Mouse (Mus musculus): ENCODE results near the gene Acbd4.

The Acbd4 gene

DNA sequence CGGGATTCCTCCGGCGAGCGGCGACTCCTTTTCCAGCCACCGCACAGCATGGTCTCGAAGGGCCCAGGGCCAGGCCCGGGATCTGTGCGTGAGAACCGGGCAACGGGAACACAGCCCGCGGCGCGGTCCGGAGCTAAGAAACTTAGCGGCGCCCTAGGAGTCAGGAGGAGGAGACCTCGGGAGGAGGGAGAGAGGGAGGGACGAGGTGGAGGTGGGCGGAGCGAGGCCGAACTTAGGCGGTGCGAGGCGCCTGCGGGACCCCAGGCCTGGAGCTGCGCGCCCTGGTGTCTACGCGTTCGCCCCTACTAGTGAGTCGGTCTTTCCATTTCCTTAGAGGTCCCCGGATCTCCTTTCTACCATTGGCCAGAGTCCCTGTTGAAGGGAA lies at the start of gene Acbd4, which contains the start of gene Plcd3:
Gene Acbd4, plus strand, starts transcription at position 202 of the 385 bp plus-strand sequence.
Gene Plcd3, minus strand, starts transcription at position 178 of the 385 bp plus-strand sequence.
- peak; percentile 91 to 96 for DNase-seq (ENCODE audit: inconsistent age in 2 of 2, low spot score in 1 of 2)

DNA sequence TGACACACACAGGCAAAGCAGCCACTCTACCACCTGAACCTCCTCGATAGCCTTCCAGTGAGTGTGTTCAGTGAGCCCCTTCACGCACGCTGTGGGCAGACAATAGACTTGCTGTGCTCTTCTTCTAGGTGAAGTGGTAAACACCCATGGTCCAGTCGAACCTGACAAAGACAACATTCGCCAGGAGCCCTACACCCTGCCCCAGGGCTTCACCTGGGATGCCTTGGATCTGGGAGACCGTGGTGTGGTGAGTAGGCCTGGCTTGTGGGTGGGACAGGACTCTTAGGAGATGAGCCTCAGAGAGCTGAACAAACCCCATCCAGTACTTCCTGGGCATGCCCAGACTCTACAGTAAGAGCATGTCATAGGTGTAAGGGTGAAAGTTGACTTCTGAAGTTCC lies 49.4 kb upstream of the Acbd4 start:
- no peak for DNase-seq (ENCODE audit: inconsistent age in 2 of 2, low spot score in 1 of 2)

DNA sequence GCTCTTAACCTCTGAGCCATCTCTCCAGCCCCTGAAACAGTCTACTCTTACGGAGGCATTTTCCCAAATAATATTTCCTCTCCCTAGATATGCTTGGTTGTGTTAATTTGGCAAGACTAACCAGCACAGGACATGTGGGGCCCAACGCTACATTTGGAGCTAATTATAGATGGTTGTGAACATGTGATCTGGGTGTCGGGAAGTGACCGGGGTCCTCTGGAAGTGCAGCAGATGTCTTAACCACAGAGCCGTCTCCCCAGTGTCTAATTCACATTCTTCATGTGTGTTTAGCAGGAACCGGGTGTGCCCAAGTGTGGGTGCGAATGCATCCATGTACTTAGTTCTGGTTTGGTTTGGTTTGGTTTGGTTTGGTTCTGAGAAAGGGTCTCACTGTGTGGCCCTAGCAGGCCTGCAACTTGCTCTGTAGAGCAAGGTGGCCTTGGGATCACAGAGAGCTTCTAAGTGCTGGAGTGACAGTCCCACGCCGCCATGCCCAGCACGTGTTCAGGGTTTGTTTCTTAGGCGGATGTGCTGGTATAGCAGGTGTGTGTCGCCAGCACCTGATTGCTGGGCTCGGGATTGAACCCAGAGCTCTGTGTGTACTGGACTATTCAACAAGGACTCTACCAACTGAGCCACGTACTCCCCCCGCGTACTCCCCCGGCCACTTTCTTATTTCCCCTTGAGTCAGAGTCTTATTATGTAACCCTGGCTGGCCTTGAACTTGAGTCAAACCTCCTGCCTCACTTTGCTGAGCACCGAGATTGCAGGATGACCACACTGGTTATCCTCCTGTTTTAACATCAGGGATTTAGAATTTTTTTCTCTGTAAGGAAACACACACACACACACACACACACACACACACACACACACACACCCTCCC lies 48.0 kb upstream of the Acbd4 start:
- DNase-seq (ENCODE audit: inconsistent age in 2 of 2, low spot score in 1 of 2) = peak; percentile 60 to 81

DNA sequence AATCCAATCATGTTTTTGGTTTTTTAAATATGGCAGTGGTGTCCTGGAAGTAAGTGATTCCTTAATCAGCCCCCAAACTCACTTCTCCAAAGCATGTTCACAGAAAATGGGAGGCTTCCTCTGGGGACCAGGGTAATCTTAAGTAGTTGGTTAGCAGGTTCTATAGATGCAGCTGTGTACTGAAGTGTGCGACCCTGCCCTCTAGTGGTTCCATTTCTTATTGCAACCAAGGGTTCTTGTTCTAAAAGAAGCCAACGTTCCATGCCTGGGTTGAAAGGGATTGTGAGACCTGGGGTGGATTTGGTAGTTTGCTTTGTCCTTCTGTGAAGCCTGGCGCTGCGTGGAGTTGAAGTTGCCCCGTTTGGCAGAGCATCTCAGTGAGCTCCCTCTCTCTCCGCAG lies 46.7 kb upstream of the Acbd4 start:
- DNase-seq (ENCODE audit: inconsistent age in 2 of 2, low spot score in 1 of 2) = peak; percentile 75 to 92

DNA sequence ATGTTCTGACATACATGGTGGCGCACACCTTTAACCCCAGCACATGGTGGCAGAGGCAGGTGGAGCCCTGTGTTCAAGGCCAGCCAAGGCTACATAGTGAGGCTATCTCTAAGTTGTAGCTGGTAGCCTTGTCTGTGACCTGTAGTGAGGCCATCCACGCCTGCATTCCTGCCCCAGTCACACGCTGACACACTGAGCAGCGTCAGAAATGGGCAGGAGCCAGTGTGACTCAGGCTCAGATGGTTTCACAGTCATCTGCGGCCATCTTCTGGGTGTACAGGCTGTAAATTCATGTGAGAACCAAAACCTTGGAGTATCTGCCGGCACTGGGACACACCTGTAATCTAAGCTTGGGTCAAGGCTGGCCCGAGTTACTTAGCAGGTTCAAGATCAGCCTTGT lies 44.8 kb upstream of the Acbd4 start:
- DNase-seq (ENCODE audit: inconsistent age in 2 of 2, low spot score in 1 of 2) = peak in 1 of 2 experiments; percentile 73

DNA sequence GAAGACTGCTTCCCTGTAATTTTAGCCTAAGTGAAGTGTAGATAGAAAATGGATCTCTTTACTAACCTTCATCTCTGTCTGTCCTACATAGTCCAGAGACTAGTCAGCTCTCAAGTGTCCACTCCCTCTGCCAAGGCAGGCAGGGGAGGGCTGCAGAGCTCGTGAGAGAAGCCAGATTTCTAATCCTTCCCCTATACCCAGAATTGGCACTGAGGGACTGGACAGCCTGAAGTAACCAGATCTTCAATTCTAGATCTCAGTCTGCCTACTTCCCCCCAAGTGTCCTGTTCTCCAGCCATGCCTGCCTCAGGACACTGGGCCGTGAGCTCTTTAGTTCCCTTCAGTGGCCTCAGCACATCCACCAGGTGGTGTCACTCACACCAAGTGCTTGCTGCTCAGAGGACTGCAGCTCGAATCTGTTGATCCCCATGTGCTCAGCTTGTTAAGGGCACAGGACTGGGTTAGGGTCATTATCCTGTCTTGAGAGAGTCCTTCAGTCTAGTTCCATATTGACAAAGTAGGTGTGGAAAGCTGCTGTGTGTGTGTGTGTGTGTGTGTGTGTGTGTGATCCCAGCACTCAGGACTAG lies 42.9 kb upstream of the Acbd4 start:
- no peak for DNase-seq (ENCODE audit: inconsistent age in 2 of 2, low spot score in 1 of 2)

DNA sequence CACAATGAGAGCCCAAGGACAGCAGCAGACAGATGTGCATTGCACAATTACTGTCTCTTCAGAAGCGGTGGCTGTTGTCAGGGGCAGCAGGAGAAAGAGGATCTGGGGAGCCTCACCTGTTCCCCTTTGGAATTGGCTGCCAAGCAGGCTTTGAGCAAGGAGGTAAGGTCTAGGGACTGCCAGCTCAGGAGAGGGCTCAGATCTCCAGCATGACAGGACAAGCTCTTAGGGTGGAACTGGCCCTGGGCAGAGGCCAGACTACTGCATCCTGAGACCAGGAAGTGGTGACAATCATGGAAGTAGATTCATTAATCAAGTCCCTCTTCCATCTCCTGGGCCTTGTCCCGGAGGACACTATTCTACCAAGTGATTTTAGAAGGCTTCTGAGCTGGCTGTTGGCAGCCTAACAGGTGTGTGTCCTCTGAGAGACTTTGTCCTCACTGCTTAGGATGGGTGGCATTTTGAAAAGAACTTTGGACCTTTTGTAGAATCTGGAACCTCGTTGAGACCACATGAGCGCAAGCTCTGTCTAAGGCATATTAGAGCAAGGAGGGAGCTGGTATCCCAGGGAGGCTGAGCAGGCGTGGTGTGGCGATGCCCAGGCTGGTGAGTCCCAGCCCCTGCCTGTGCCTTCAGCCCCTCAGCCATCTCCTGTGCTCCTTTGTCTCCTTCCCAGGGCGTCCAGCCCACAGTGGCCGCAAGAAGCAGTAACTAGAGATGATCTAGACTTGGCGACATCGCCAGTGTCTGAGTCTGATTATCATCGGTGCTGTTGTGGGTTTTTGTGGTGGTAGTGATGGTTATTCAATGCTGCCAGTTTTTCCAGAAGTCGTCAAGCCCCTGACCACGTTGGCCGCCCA lies 35.1 kb upstream of the Acbd4 start:
- DNase-seq (ENCODE audit: inconsistent age in 2 of 2, low spot score in 1 of 2) = peak in 1 of 2 experiments; percentile 66

DNA sequence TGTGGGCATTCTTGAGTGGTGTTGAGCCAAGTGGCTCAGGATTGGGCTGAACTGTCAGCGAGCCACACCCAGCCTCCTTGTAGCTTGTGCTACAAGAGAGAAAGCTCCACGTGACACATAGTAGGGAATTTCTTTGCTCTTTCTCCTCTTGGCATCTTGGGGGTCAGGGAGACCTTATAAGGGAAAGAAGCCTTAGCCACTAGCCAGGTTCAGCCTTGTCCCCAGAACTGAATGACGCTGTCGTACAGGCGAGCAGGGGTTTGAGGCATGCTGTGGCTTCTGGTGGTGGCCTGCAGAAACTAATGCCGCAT lies 34.5 kb upstream of the Acbd4 start:
- no peak for DNase-seq (ENCODE audit: inconsistent age in 2 of 2, low spot score in 1 of 2)

DNA sequence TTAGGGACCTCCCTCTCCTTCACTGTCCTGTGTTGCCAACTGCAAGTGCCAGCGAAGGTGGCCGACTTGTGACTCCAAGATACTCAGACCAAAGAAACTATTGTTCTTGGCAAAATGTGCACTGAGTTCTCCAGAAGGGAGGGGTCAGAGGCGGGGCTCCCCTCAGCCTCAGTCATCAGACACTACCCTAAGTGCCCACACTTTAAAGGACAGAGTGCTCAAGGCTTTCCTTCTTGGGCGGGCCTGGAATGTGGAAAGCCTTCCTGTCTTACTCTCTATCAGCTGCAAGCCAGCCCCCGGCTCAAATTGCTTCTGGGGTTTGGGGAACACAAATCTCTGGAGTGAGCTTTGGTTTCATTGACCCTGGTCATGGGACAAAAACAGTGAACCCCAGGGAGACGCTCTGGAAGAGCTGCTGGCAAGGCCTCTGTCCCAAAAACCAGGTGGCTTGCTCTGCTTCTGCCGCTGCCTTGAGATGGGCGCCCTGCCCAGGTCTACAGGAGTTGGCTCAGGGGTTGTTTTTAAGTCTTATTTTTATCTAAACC lies 34.0 kb upstream of the Acbd4 start:
- DNase-seq (ENCODE audit: inconsistent age in 2 of 2, low spot score in 1 of 2) = peak; percentile 49 to 66

DNA sequence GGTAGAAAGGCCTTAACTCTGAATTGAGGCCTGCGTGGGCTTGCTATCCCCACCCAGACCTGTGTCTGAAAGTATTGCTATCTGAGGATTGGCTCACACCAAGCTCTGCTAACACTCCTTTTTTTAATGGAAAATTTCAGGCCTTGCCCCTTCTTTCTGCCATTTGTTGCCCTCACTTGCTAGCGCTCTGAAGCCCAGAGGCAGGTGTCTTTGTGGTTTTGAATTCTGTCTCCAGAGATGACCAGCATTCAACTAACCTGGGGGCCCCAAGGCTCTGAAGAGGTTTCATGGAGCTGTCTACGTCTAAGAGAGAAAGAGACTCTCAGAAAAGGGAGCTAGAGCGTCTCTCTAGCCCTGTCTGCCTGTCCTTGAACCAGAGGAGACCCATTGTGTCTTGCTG lies 33.2 kb upstream of the Acbd4 start:
- peak in 1 of 2 experiments; percentile 3 for DNase-seq (ENCODE audit: inconsistent age in 2 of 2, low spot score in 1 of 2)

DNA sequence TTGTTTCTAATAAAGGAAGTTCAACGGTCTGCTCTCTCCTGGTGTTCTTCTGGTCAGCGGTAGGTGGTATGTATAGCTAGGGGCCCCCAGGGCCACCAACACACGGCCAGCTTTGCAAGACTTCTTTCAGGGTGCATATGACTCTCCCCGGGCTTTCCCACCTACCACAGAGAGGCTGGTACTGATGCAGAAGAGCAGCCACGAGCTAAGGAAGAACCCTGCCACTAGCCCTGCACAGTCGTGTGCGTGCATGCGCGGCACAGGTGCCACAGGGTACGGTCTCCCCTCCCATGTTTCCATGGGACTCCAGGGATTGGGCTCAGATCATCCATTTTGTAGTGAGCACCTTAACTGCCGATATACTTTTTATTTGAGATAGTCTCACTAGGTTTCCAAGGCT lies 32.6 kb upstream of the Acbd4 start:
- peak in 1 of 2 experiments; percentile 7 for DNase-seq (ENCODE audit: inconsistent age in 2 of 2, low spot score in 1 of 2)

DNA sequence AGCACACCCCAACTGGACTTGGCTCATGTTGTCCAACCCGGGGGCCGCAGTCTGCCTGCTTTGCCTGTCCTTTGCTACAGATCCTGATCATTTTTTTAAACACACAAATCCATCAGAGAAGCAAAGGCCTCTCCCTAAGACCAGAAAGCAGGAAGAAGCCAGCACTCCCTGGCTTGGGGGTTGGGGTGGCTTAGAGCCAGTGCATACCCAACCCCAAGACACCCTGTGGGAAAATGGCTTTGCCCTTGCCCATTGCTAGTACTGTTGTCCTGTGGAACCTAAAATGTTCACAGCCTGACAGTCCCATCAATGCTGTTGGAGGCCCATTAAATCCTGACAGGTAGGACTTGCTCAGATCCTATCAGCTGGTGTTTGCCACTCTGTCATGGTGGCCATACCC lies 31.8 kb upstream of the Acbd4 start:
- DNase-seq (ENCODE audit: inconsistent age in 2 of 2, low spot score in 1 of 2) = peak in 1 of 2 experiments; percentile 4

DNA sequence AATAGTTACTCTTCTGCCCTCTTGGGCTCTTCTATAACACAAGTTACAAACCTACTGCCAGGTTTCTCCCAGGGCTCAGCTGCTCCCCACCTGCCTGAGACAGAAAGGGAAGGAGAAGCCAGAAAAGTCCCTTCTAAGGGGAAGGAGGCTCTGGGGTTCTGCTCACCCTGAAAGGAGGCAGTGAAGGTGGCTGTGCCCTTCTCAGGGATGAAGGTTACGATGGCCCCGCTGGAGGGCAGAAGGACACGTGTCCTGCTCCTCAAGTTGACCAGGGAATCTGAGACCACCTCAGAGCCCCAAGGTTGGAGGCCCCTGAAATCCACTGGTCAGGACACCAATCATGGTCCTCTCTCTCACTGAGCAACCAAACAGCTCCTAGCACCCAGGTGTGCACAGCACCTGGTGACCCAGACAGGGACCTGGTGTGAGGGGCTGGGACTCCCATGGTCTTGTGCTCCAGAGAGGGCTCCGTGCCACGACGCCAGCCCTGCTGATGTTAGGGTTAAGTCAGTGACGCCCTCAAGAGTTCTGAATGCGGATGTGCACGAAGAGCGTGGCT lies 31.1 kb upstream of the Acbd4 start:
- DNase-seq (ENCODE audit: inconsistent age in 2 of 2, low spot score in 1 of 2) = peak in 1 of 2 experiments; percentile 2

DNA sequence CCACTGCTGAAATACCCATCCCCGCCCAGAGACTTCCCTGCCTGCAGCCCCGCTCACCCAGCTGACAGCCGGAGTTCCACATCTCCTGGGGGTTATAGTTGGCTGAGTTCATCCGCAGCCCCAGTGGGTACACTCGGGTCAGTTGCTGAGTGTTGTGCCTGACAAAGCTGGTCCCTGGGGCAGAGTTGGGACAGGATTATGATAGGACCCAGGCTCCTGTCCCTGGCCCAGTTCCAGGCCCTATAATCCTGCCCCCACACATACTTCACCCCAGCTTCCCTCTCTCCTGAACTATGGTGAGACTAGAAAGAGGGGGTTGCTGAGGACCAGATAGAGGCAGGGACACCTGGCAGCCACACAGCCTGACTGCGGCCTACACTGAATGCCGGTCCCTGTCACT lies 27.8 kb upstream of the Acbd4 start:
- DNase-seq (ENCODE audit: inconsistent age in 2 of 2, low spot score in 1 of 2) = peak in 1 of 2 experiments; percentile 5

DNA sequence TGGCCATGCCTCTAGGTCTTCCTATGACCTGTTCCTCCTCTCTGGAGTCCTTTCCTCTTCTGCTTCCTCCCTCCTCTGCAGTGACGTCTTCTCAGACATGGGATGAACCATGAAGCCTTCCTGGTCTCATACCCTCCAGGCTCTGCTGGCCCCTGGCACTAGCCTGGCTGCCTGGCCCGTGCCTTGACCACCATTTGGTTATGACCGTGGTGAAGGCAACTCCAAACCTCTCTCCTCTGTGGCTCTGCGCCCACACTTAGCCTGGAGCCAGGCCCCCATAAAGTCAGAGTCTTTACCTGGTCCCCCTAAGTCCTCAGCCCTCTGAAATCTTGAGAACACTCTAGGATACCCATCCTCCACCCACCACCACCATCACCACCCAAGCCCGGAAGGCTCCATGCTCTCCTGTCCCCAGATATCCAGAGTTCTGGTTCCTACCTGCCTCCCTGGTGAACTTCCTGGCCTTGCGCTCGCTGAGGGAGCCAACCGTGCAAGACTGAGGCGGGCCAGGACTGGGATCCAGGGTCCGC lies 27.3 kb upstream of the Acbd4 start:
- no peak for DNase-seq (ENCODE audit: inconsistent age in 2 of 2, low spot score in 1 of 2)

DNA sequence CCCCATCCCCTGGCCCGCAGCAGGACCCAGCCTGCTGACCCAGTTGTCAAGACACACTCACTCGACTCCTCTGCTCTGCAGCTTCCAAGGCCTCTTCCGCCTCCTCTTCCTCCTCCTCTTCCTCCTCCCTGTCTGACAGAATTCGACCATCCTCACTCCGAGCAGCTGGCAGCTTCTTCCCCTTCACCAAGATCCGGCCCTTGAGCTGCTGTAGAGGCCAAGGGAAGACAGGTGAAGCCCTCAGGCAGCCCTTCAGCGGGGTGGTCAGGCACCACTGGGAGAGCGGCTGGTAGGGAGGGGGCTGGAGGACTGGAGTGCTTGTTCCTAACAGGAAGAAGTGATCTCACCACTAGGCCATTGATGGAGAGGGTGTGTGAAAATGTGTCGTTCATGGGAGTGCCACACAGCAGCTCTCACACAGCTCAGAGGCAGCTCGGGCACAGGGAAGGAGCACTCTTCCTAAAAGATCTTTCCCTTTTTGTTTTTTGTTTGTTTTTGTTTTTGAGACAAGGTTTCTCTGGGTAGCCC lies 26.6 kb upstream of the Acbd4 start:
- DNase-seq (ENCODE audit: inconsistent age in 2 of 2, low spot score in 1 of 2) = no peak

DNA sequence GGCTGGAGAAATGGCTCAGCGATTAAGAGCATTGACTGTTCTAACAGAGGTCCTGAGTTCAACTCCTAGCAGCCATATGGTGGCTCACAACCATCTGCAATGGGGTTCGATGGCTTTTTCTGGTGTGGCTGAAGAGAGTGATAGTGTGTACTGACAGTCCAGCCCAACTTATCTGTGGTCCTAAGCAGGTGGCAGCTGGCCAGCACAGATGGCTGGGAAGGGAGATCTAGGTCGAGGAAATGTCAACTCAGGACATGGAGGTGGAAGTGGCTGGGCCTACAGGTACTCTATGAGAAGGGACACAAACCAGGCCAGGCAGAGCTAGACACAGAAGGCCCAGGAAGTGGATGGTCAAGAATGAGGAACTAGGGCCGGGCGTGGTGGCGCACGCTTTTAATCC lies 25.5 kb upstream of the Acbd4 start:
- no peak for DNase-seq (ENCODE audit: inconsistent age in 2 of 2, low spot score in 1 of 2)

DNA sequence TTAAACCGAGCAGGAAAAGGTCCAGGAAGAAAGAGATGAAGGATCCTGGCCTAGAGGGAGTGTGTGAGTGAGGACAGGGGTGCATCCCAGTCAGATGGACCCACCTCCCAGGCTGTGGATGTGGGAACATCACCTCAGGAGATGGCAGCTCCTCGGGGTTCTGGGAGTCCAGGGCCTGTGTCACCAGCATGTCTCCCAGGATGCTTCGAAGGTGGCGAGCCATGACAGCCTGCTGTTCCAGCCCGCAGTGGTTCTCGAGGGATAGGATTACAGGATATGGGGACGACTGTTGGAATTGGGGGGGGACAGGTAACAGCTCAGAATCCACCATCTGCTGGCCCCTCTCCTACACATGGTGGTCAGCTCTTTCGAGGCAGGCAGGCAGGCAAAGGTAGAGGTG lies 24.9 kb upstream of the Acbd4 start:
- no peak for DNase-seq (ENCODE audit: inconsistent age in 2 of 2, low spot score in 1 of 2)

DNA sequence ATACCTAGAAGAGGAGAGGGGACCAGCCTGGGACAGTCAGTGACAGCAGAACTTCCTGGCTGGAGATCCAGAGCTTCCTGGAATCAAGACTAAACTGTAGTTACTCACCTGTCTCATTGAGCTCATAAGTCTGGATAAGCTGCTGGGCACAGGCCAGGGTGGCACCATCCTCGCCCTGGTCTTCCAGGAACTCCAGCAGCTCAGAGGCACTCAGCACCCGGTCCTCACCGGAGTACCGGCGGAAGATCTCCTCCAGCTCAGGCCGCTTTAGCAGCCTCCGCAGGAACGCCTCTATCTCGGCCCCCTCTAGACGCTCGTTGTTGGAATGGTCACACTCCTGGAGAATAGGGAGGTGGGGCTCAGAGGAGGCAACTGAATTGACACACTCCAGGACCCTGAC lies 23.4 kb upstream of the Acbd4 start:
- no peak for DNase-seq (ENCODE audit: inconsistent age in 2 of 2, low spot score in 1 of 2)

DNA sequence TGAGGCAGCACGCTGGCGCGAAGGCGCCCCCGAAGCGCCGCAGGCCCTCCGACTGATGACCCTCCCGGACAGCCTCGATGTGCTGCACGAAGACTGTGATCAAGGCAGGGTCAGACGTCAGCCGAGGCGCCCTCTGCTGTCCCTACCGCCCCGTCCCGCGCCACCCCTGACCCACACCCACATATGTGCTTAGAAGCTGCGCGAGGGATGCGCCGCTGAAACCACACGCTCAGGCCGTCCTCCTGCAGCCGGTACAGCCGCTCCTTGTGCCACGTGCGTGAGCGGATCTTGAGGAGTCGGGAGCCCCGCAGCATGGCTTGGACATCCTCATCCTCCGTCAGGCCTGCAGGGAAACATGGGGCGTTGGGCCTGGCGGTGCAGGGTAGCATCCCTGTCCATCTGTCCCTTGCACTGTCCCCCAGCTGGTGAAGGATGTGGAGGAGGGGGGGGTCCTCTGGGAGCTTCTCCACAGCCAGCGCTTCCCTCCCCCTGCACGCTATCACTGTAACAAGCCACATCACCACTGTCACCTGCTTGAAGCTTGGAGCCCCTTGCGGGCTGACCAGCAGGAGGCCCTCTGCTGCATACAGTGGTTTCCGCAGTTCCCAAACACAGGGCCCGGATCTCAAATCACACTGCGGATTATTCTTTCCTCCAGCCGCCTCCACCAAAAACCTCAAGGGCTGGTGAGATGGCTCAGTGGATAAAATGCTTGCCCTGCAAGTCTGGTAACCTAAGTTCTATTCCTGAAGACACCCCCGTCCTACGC lies 21.0 kb upstream of the Acbd4 start:
- DNase-seq (ENCODE audit: inconsistent age in 2 of 2, low spot score in 1 of 2) = no peak

Measured in adrenal gland, adult (tissue).